Mouse (Mus musculus): ENCODE measurements at regions not wholly inside any gene's neighbourhood (a gene's known extent, or its start where the extent isn't known, plus 50 kb on each side); places are given as distances from the start of the nearest gene placed in this dataset.
"Not testable (repeated sequence)": the region's sequence is repeated elsewhere in the genome, so short reads cannot be mapped to it uniquely, and the experiment has no call there.

- Histone ChIP-seq H3K27ac (no peak overlapping the region), H3K4me2 (replicated peaks) (no peak overlapping the region), H3K36me3 (no peaks in the 10 kb centered on the region), H3K9ac (no peak overlapping the region), H3K9me3 (no peaks in the 10 kb centered on the region), H3K4me3 (no peak overlapping the region), H3K4me1 (no peaks in the 10 kb centered on the region), H3K27me3 (replicated peaks) (no peaks in the 10 kb centered on the region)
- 55% methylated on average over 4 of the region's 4 CpGs for WGBS
- no peak for ATAC-seq (ENCODE audit: low FRiP score, low read depth)
These were observed 114.8 kb downstream of the Galc start for GRCm38 (mm10) chr12:98144464-98144863.

GRCm38 (mm10) chr12:98143170-98143569 is 116.1 kb downstream of the Galc start:
- ATAC-seq (ENCODE audit: low FRiP score, low read depth) = no peak
- H3K36me3 ChIP-seq = no peaks in the 10 kb centered on the region
- no peaks in the 10 kb centered on the region for H3K27me3 ChIP-seq (replicated peaks)
- H3K4me3 ChIP-seq = no peak overlapping the region
- no peak overlapping the region for H3K4me2 ChIP-seq (replicated peaks)
- no peak overlapping the region for H3K27ac ChIP-seq
- 73% methylated on average over 1 of the region's 1 CpGs for WGBS
- H3K4me1 ChIP-seq = no peaks in the 10 kb centered on the region
- no peaks in the 10 kb centered on the region for H3K9me3 ChIP-seq
- H3K9ac ChIP-seq = no peak overlapping the region

- not testable (repeated sequence) for H3K9ac ChIP-seq; H3K27ac ChIP-seq; H3K4me1 ChIP-seq; ATAC-seq (ENCODE audit: low FRiP score, low read depth); H3K27me3 ChIP-seq (replicated peaks); H3K36me3 ChIP-seq; H3K9me3 ChIP-seq; H3K4me3 ChIP-seq; H3K4me2 ChIP-seq (replicated peaks)
- WGBS = 78% methylated on average over 3 of the region's 3 CpGs
These were observed 119.4 kb downstream of the Galc start for GRCm38 (mm10) chr12:98139906-98140305.

GRCm38 (mm10) chr12:98131276-98131675 is 128.0 kb downstream of the Galc start:
- no peaks in the 10 kb centered on the region for H3K9me3 ChIP-seq
- H3K27me3 ChIP-seq (replicated peaks) = no peaks in the 10 kb centered on the region
- H3K36me3 ChIP-seq = no peaks in the 10 kb centered on the region
- H3K9ac ChIP-seq = no peak overlapping the region
- no peaks in the 10 kb centered on the region for H3K4me1 ChIP-seq
- ATAC-seq (ENCODE audit: low FRiP score, low read depth) = no peak
- no peak overlapping the region for H3K27ac ChIP-seq
- H3K4me3 ChIP-seq = no peak overlapping the region
- no peak overlapping the region for H3K4me2 ChIP-seq (replicated peaks)
- 71% methylated on average over 5 of the region's 5 CpGs for WGBS

- WGBS = 80% methylated on average over 3 of the region's 3 CpGs
- Histone ChIP-seq H3K27me3 (replicated peaks) (no peaks in the 10 kb centered on the region), H3K9ac (no peak overlapping the region), H3K4me3 (no peak overlapping the region), H3K36me3 (no peaks in the 10 kb centered on the region), H3K4me1 (no peaks in the 10 kb centered on the region), H3K27ac (no peak overlapping the region), H3K9me3 (no peaks in the 10 kb centered on the region), H3K4me2 (replicated peaks) (no peak overlapping the region)
- no peak for ATAC-seq (ENCODE audit: low FRiP score, low read depth)
These were observed 135.7 kb downstream of the Galc start for GRCm38 (mm10) chr12:98123541-98123940.

GRCm38 (mm10) chr12:98108039-98108438 is 151.2 kb downstream of the Galc start:
- H3K4me2 ChIP-seq (replicated peaks) = no peak overlapping the region
- H3K4me3 ChIP-seq = no peak overlapping the region
- no peaks in the 10 kb centered on the region for H3K27me3 ChIP-seq (replicated peaks)
- no peaks in the 10 kb centered on the region for H3K4me1 ChIP-seq
- no peaks in the 10 kb centered on the region for H3K36me3 ChIP-seq
- no peak overlapping the region for H3K9ac ChIP-seq
- H3K27ac ChIP-seq = no peak overlapping the region
- H3K9me3 ChIP-seq = no peaks in the 10 kb centered on the region
- ATAC-seq (ENCODE audit: low FRiP score, low read depth) = no peak
- WGBS = 84% methylated on average over 9 of the region's 9 CpGs

GRCm38 (mm10) chr12:98106789-98107684 is 152.2 kb downstream of the Galc start:
- H3K9ac ChIP-seq = no peak overlapping the region
- no peak overlapping the region for H3K4me2 ChIP-seq (replicated peaks)
- no peak overlapping the region for H3K27ac ChIP-seq
- H3K4me3 ChIP-seq = no peak overlapping the region
- no peak for ATAC-seq (ENCODE audit: low FRiP score, low read depth)
- no peaks in the 10 kb centered on the region for H3K4me1 ChIP-seq
- WGBS = 52% methylated on average over 10 of the region's 10 CpGs
- H3K36me3 ChIP-seq = no peaks in the 10 kb centered on the region
- H3K9me3 ChIP-seq = no peaks in the 10 kb centered on the region
- H3K27me3 ChIP-seq (replicated peaks) = no peaks in the 10 kb centered on the region

- no peak overlapping the region for H3K9ac ChIP-seq
- no peak overlapping the region for H3K27ac ChIP-seq
- 64% methylated on average over 3 of the region's 3 CpGs for WGBS
- no peak overlapping the region for H3K4me2 ChIP-seq (replicated peaks)
- H3K36me3 ChIP-seq = no peaks in the 10 kb centered on the region
- no peaks in the 10 kb centered on the region for H3K9me3 ChIP-seq
- H3K4me1 ChIP-seq = no peaks in the 10 kb centered on the region
- H3K27me3 ChIP-seq (replicated peaks) = no peaks in the 10 kb centered on the region
- no peak overlapping the region for H3K4me3 ChIP-seq
- ATAC-seq (ENCODE audit: low FRiP score, low read depth) = no peak
These were observed 153.0 kb downstream of the Galc start for GRCm38 (mm10) chr12:98106151-98106788.

GRCm38 (mm10) chr12:98105749-98106148 is 153.5 kb downstream of the Galc start:
- no peak overlapping the region for H3K27ac ChIP-seq
- H3K9ac ChIP-seq = no peak overlapping the region

GRCm38 (mm10) chr12:98090171-98090570 is 169.1 kb downstream of the Galc start:
- H3K27ac ChIP-seq = no peak overlapping the region
- 0 out of 2 replicates have a peak, but pooled peaks cover 6% of the 10 kb centered on the region for H3K9me3 ChIP-seq
- no peaks in the 10 kb centered on the region for H3K27me3 ChIP-seq (replicated peaks)
- H3K4me3 ChIP-seq = no peak overlapping the region
- H3K4me2 ChIP-seq (replicated peaks) = no peak overlapping the region
- H3K4me1 ChIP-seq = no peaks in the 10 kb centered on the region
- 67% methylated on average over 5 of the region's 5 CpGs for WGBS
- ATAC-seq (ENCODE audit: low FRiP score, low read depth) = no peak
- no peaks in the 10 kb centered on the region for H3K36me3 ChIP-seq
- H3K9ac ChIP-seq = no peak overlapping the region

More at GRCm38 (mm10) chr12:98105749-98106148, 153.5 kb downstream of the Galc start:
- Histone ChIP-seq H3K4me3 (no peak overlapping the region), H3K36me3 (no peaks in the 10 kb centered on the region), H3K4me2 (replicated peaks) (no peak overlapping the region), H3K27me3 (replicated peaks) (no peaks in the 10 kb centered on the region), H3K4me1 (no peaks in the 10 kb centered on the region), H3K9me3 (no peaks in the 10 kb centered on the region)
- ATAC-seq (ENCODE audit: low FRiP score, low read depth) = no peak

- no peak for ATAC-seq (ENCODE audit: low FRiP score, low read depth)
- WGBS = 98% methylated on average over 1 of the region's 1 CpGs
- no peak overlapping the region for H3K4me3 ChIP-seq
- H3K36me3 ChIP-seq = no peaks in the 10 kb centered on the region
- H3K9ac ChIP-seq = no peak overlapping the region
- no peaks in the 10 kb centered on the region for H3K27me3 ChIP-seq (replicated peaks)
- no peak overlapping the region for H3K4me2 ChIP-seq (replicated peaks)
- no peaks in the 10 kb centered on the region for H3K4me1 ChIP-seq
- no peak overlapping the region for H3K27ac ChIP-seq
- no peaks in the 10 kb centered on the region for H3K9me3 ChIP-seq
These were observed 180.9 kb downstream of the Galc start for GRCm38 (mm10) chr12:98078351-98078750.

GRCm38 (mm10) chr12:98075580-98075979 is 183.7 kb downstream of the Galc start:
- Histone ChIP-seq H3K27me3 (replicated peaks) (no peaks in the 10 kb centered on the region), H3K9ac (no peak overlapping the region), H3K36me3 (no peaks in the 10 kb centered on the region), H3K4me1 (no peaks in the 10 kb centered on the region), H3K27ac (no peak overlapping the region), H3K9me3 (no peaks in the 10 kb centered on the region), H3K4me3 (no peak overlapping the region), H3K4me2 (replicated peaks) (no peak overlapping the region)
- WGBS = 88% methylated on average over 2 of the region's 2 CpGs
- no peak for ATAC-seq (ENCODE audit: low FRiP score, low read depth)

- 68% methylated on average over 2 of the region's 2 CpGs for WGBS
These were observed 190.1 kb downstream of the Galc start for GRCm38 (mm10) chr12:98069110-98069509.

More at GRCm38 (mm10) chr12:98069110-98069509, 190.1 kb downstream of the Galc start:
- H3K9ac ChIP-seq = no peak overlapping the region
- H3K4me2 ChIP-seq (replicated peaks) = no peak overlapping the region
- H3K27ac ChIP-seq = no peak overlapping the region
- H3K4me3 ChIP-seq = no peak overlapping the region
- no peak for ATAC-seq (ENCODE audit: low FRiP score, low read depth)
- no peaks in the 10 kb centered on the region for H3K4me1 ChIP-seq
- H3K27me3 ChIP-seq (replicated peaks) = no peaks in the 10 kb centered on the region
- H3K9me3 ChIP-seq = no peaks in the 10 kb centered on the region
- no peaks in the 10 kb centered on the region for H3K36me3 ChIP-seq
